Mouse (Mus musculus): ENCODE data around the gene Sptbn2.
"Not testable (repeated sequence)": the region's sequence is repeated elsewhere in the genome, so short reads cannot be mapped to it uniquely, and the experiment has no call there.

DNA sequence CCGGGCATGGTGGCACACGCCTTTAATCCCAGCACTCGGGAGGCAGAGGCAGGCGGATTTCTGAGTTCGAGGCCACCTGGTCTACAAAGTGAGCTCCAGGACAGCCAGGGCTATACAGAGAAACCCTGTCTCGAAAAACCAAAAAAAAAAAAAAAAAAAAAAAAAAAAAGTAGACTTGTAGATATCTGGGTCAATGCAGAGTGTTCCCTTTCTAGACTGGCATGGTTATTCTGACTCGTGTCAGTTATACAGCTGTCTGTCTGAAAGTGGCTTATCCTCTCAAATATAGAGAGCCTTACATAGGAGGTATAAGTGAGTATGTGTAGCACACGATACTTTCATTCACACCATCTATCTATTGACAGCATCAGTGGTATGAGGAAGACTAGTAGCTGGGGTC is 49.6 kb downstream of the Sptbn2 start:
- not testable (repeated sequence) for TF ChIP-seq CTCF, EP300 (IDR thresholded peaks at IDR 0.05)
